Mouse (Mus musculus) heart, embryonic 11.5 days (tissue): Measurements from ENCODE around the gene Ankrd27. TPM values are rescaled to one million over a fixed set of nuclear protein-coding genes. Genes with fewer than 3 reads are reported as not detected.

Source experiments
- ATAC-seq: fragments of 200-750 bp; cut with Nextera tagmentation; replicated peaks from 2 replicates; pipeline ENCODE4 v1.8.0; 2017; ENCODE audit warnings: moderate library complexity; ENCODE audit not compliant: insufficient number of reproducible peaks, low FRiP score, low TSS enrichment
- H3K27ac ChIP-seq: fragments of 300-500 bp; sonication (generic); 2 replicates; pipeline ENCODE4 v1.5.1; 2014; ENCODE audit warnings: mild to moderate bottlenecking, low read depth, low read length
- H3K27me3 ChIP-seq: fragments of 300-500 bp; sonication (generic); 2 replicates; pipeline ENCODE4 v1.6.1; 2014; ENCODE audit warnings: mild to moderate bottlenecking, low read length, mixed read lengths; ENCODE audit not compliant: control insufficient read depth, insufficient read depth
- H3K36me3 ChIP-seq: fragments of 300-500 bp; sonication (generic); 2 replicates; pipeline ENCODE4 v1.6.1; 2014; ENCODE audit warnings: mild to moderate bottlenecking, low read length, moderate library complexity, mixed read lengths; ENCODE audit not compliant: control insufficient read depth, insufficient read depth
- H3K4me1 ChIP-seq: fragments of 300-500 bp; sonication (generic); 2 replicates; pipeline ENCODE4 v1.6.1; 2014; ENCODE audit warnings: low read length; ENCODE audit not compliant: control insufficient read depth, insufficient read depth
- H3K4me2 ChIP-seq: fragments of 300-500 bp; sonication (generic); 2 replicates; pipeline ENCODE4 v1.6.1; 2014; ENCODE audit warnings: mild to moderate bottlenecking, moderate library complexity
- H3K4me3 ChIP-seq: fragments of 300-500 bp; sonication (generic); 2 replicates; pipeline ENCODE4 v1.5.1; 2014; ENCODE audit warnings: low read depth, low read length
- H3K9ac ChIP-seq: fragments of 300-500 bp; sonication (generic); 2 replicates; pipeline ENCODE4 v1.6.1; 2014; ENCODE audit warnings: mild to moderate bottlenecking, low read depth, low read length, moderate library complexity
- H3K9me3 ChIP-seq: fragments of 300-500 bp; sonication (generic); replicated peaks from 2 replicates; pipeline ENCODE4 v1.6.1; 2016; ENCODE audit warnings: low read length; ENCODE audit not compliant: control insufficient read depth
- WGBS: fragments of 180-500 bp; shearing (Covaris S2); extraction: QIAGEN DNeasy Blood & Tissue Kit; methylation state at CpG from one replicate; pipeline ENCODE4 v1.1.7; 2014; ENCODE audit not compliant: insufficient replicate concordance; 5-methylcytosine and 5-hydroxymethylcytosine counted together
- polyA plus RNA-seq: library from polyadenylated mRNA; unstranded; fragments of >200 nt; fragmentation: Nextera tagmentation; extraction: Ambion mirVana; gene quantifications from 2 replicates; pipeline ENCODE4 v1.2.1, GENCODE M21; 2014

Ankrd27 gene
- polyA plus RNA-seq, 1 experiment from 2014 or later: 15.5 TPM

DNA sequence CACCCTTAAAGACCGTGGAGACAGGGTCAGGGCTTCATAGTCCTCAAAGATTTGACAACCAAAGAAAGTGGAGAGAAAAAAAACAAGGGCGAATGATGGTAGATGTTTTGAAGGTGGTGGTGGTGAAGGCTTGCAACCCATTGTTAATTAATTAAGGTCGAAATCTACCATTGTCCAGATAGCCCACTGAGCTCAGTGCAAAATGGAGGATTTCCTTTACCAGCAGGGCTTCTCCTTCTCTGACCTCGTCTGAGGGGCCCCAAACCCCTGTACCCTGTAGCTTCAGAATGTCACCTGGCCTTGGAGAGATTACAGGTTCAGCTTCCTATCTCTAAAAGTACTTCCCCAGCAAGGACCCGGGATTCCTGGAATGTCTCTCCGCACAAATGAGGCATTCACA is 71.8 kb downstream of the Ankrd27 start:
- Histone ChIP-seq H3K9ac (no peak overlapping the region), H3K27me3 (no peaks in the 10 kb centered on the region), H3K4me3 (no peak overlapping the region), H3K9me3 (no peaks in the 10 kb centered on the region), H3K27ac (no peak overlapping the region), H3K36me3 (no peaks in the 10 kb centered on the region), H3K4me2 (no peak overlapping the region), H3K4me1 (no peaks in the 10 kb centered on the region)
- no peak for ATAC-seq
- 44% methylated on average over 6 of the region's 6 CpGs for WGBS

DNA sequence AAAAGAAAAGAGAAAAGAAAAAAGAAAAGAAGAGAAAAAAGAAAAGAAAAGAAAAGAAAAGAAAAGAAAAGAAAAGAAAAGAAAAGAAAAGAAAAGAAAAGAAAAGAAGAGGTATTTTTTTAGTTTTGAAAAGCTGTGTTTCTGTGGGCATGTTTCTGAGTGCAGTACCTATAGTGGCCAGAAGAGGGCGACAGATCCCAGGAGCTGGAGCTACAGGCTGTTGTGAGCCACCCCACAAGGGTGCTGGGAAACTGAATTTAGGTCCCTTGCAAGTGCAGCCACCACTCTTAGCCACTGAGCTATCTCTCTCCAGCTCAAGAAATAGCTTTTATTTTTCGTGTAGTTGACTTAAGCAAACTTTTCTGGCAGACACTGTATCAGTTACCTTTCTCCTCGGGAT is 73.1 kb downstream of the Ankrd27 start:
- no peak overlapping the region for H3K4me3 ChIP-seq
- H3K27ac ChIP-seq: no peak overlapping the region
- H3K27me3 ChIP-seq: no peaks in the 10 kb centered on the region
- WGBS: 51% methylated on average over 3 of the region's 3 CpGs
- H3K4me1 ChIP-seq: no peaks in the 10 kb centered on the region
- H3K4me2 ChIP-seq: no peak overlapping the region
- no peaks in the 10 kb centered on the region for H3K9me3 ChIP-seq
- no peak overlapping the region for H3K9ac ChIP-seq
- no peak for ATAC-seq
- no peaks in the 10 kb centered on the region for H3K36me3 ChIP-seq

DNA sequence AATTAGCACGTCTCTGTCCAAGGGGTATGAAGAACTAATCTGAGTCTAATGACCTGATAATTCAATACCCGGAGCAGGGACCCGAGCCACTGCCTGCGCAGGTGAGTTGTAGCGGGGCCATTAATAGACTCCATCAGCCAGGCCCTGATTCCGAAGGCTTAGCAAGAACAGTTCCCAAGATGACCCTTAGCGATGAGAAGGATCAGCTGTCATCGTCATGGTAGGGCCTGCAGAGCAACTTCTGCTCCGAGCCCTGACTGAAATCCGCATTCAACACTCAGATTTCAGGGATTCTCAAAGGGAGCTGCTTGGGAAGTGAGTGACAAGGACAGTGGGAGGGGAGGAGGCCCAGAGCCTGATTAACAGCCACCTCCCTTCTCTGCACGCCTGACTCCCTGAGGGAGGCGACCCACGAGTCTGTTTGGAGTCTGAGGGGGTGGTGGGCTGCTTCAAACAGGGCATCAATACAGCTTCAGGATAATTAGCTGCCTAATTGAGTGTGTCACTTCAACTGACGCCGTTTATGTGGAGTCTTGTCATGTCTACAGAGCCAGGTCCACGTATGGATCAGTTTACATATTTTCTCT is 77.8 kb downstream of the Ankrd27 start:
- Histone ChIP-seq H3K9me3 (no peaks in the 10 kb centered on the region), H3K4me2 (no peak overlapping the region), H3K27ac (no peak overlapping the region), H3K9ac (no peak overlapping the region), H3K27me3 (no peaks in the 10 kb centered on the region), H3K36me3 (no peaks in the 10 kb centered on the region), H3K4me1 (no peaks in the 10 kb centered on the region), H3K4me3 (no peak overlapping the region)
- WGBS: 55% methylated on average over 16 of the region's 16 CpGs
- no peak for ATAC-seq

DNA sequence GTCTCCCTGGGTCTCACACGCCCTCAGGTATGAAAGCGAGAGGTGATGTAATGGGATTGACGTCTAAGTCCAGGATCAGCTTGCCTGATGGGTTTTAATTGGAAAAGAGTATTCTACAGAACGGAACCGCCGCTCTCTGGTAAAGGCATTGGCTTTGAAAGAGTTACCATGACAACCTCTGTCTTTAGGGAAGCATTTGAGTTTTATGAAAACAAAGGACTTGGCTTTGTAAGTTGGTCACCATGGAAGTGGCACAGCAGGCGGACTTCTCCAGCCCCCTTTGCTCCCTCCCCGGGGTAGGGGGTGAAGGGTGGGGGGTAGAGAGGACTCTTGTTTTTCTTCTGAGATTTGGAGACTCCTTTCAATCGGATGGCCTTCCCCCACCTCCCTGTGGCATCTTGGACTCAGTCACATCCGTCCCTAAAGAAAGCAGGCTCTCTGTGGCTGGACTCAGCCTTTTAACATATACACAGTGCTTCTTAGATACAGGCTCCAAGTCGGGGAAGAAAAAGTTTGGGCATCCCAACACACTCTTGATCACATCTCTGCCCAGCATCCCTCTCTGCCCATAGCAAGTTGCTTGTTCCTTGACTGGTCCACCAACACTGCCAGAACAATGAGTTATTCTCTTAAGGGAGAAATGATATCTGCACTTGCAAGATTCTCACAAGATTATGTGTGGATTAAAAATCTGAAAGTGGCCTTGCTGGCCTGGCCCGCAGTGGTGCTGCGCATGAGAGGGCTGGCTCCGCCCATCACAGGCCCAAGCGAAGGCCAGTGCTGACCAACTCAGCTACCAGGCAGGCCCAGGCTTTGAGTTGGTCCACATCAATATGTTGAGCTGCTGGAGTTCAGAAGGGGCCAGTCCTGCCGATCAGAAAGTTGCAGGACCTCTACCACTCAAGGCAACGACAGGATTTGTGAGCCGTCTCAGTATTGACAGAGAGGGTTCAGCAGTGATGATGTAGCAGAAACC is 82.3 kb downstream of the Ankrd27 start:
- Histone ChIP-seq H3K27me3 (no peaks in the 10 kb centered on the region), H3K4me2 (no peak overlapping the region), H3K9me3 (no peaks in the 10 kb centered on the region), H3K9ac (no peak overlapping the region), H3K36me3 (no peaks in the 10 kb centered on the region), H3K4me3 (no peak overlapping the region), H3K27ac (no peak overlapping the region), H3K4me1 (no peaks in the 10 kb centered on the region)
- 62% methylated on average over 18 of the region's 18 CpGs for WGBS
- no peak for ATAC-seq

DNA sequence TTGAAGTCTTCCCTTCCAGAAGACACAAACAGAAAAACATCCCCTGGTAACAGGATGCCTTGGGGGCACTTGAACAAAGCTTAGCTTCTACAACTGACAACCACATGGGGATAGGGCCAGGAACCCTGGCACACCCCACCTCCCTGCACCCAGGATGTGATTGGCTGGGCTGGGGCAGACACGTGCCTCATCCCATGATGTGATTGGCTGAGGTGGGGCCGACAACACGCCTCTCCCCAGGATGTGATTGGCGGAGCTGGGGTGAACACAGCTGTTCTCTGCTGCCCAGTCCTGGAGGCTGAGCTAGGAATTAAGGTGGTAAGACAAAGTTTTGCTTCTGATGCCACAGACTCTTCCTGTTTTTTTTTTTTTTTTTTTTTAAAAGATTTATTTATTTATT is 92.9 kb downstream of the Ankrd27 start:
- H3K27me3 ChIP-seq: no peaks in the 10 kb centered on the region
- H3K36me3 ChIP-seq: no peaks in the 10 kb centered on the region
- no peak overlapping the region for H3K27ac ChIP-seq
- H3K4me3 ChIP-seq: no peak overlapping the region
- no peak for ATAC-seq
- no peaks in the 10 kb centered on the region for H3K4me1 ChIP-seq
- 62% methylated on average over 4 of the region's 4 CpGs for WGBS
- H3K4me2 ChIP-seq: no peak overlapping the region
- no peak overlapping the region for H3K9ac ChIP-seq
- H3K9me3 ChIP-seq: no peaks in the 10 kb centered on the region

DNA sequence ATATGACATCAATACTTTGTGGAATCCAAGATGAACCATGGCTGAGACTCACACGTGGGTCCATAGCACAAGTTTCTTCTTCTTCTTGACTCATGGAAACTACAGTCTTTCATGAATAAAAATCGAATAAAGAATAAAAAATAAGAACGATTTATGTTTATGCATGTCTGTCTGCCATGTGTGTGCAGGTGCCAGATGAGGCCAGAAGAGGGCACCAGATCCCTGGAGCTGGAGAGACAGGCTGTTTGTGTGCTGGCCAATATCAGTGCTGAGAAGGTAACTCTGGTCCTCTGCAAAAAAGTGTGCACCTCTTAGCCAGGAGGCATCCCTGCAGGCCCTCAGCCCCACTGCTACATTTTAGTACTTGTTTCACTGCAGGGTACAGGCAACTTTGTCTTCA is 95.5 kb downstream of the Ankrd27 start:
- no peak overlapping the region for H3K4me3 ChIP-seq
- H3K9ac ChIP-seq: no peak overlapping the region
- 73% methylated on average over 3 of the region's 3 CpGs for WGBS
- H3K4me1 ChIP-seq: no peaks in the 10 kb centered on the region
- ATAC-seq: no peak
- H3K4me2 ChIP-seq: no peak overlapping the region
- no peak overlapping the region for H3K27ac ChIP-seq
- no peaks in the 10 kb centered on the region for H3K36me3 ChIP-seq
- no peaks in the 10 kb centered on the region for H3K9me3 ChIP-seq
- H3K27me3 ChIP-seq: no peaks in the 10 kb centered on the region

DNA sequence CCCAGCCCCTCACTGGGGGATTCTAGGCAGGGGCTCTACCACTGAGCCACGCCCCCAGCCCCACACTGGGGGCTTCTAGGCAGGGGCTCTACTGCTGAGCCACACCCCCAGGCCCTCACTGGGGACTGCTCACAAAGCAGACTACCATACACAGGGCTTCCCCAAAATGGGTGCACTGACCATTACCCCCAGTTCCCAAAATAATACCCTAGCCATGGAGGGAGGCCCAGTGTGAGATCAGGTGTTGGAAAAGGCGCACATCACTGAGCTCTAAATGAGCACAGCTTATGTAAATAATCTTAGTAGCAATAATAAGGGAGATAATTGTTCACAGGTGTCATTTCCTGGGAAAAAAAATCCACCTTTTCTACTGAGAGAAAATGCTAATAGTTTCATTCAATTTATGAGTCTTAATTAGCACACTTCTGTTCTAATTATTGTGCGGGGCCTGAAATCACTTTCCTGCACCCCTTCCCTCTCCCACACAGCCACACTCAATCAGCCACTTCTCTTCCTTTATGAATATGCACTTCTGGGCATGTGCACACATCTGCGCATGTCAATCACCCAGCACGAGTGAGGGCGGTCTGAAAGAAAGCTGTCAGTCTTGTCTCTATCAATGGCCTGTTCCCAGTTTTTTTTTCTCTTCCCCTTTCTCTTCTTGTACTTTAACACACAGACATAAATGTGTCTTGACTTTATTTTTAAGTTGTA is 97.5 kb downstream of the Ankrd27 start:
- no peaks in the 10 kb centered on the region for H3K27me3 ChIP-seq
- no peaks in the 10 kb centered on the region for H3K4me1 ChIP-seq
- no peak overlapping the region for H3K4me3 ChIP-seq
- no peaks in the 10 kb centered on the region for H3K36me3 ChIP-seq
- H3K9me3 ChIP-seq: no peaks in the 10 kb centered on the region
- WGBS: 85% methylated on average over 6 of the region's 6 CpGs
- H3K27ac ChIP-seq: no peak overlapping the region
- no peak overlapping the region for H3K4me2 ChIP-seq
- ATAC-seq: no peak
- H3K9ac ChIP-seq: no peak overlapping the region

DNA sequence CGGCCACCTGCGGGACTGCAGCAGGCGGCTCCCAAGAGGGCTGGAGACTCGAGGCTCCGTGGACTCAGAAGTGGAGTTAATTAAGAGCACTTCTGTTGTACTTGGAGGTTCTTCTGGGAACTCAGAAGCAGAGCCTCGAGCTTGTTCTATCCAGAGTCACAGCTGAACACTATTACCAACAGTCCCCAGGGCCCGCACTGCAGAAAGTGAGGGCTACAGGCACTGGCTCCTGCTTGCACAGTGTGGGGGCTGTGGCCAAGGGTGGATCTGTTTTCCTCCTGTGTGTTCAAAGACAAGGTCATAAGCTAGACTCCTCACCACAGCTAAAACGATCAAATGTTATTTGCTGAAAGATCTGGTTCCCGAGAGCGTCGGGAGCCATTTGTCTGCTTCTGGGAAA is 100.2 kb downstream of the Ankrd27 start:
- Histone ChIP-seq H3K4me1 (no peaks in the 10 kb centered on the region), H3K9me3 (no peaks in the 10 kb centered on the region), H3K27me3 (no peaks in the 10 kb centered on the region), H3K4me3 (no peak overlapping the region), H3K9ac (0 out of 2 replicates have a peak overlapping the region, but pooled peaks have one; percentile 11), H3K27ac (no peak overlapping the region), H3K36me3 (no peaks in the 10 kb centered on the region), H3K4me2 (peak overlapping the region; percentile 59)
- no peak for ATAC-seq
- WGBS: 66% methylated on average over 11 of the region's 11 CpGs
